Mouse (Mus musculus): ENCODE data around the gene Cacng2.
A peak's percentile ranks its signal among the peaks of the same experiment; 100 is the strongest.
"Not testable (repeated sequence)": the region's sequence is repeated elsewhere in the genome, so short reads cannot be mapped to it uniquely, and the experiment has no call there.

The Cacng2 gene

DNA sequence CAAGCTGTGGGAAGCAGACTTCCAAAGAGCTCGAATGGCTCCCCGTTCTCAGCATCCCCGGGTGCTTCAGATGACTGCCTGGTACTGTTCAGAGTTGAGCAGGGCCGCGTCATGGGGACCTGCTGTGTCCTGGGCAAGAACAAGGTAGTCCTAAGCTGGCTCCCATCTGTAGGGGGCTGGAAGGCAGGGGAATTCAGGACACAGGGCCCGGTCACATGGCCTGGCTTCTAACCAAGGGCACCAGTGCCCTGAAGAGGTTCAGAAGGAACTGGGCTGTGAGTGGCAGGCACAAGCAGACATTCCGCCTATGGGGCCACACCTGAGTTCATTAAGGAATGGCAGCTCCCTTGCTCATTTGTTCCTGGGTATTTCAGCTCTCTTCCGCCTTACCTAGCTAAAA lies 37.7 kb downstream of the Cacng2 start:
- DNase-seq (ENCODE audit: low spot score): no peak

DNA sequence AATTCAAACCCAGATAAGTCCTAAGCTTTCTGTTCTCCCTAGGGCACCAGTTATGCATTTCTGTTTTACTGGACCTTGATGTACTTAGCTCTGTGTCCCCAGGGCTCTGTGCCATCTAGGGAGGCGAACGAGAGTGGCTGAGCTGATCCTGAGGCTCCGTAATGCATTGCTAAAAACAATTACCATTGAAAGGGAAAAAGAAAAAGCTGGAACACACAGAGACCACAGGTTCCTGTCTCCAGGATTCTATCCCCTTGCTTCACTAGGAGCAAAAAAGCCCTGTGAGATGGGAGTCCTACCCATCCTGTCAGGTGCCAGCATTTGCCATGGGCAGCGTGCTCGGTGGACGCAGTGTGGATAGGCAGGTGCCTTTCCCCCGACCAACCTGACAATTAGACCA lies 38.4 kb downstream of the Cacng2 start:
- DNase-seq (ENCODE audit: low spot score): no peak

DNA sequence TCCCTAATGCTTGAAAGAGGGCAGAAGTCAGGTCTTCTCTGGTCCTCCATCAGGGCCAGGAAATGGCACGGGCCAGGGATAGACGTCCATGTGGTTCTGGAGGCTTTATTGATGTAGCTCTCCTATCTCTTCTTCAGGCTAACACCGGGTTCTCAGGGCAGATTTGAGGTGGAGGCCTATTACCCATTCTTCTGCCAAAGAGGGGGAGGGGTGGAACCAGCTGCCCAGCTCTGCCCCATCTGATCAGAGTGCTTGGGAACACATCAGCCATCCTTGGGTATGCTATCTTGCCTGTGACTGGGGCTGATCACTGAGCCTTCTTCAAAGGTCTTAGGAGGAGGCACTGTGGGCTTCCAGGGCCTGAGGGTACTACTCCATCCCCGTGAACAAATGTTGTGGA lies 39.5 kb downstream of the Cacng2 start:
- DNase-seq (ENCODE audit: low spot score): no peak

DNA sequence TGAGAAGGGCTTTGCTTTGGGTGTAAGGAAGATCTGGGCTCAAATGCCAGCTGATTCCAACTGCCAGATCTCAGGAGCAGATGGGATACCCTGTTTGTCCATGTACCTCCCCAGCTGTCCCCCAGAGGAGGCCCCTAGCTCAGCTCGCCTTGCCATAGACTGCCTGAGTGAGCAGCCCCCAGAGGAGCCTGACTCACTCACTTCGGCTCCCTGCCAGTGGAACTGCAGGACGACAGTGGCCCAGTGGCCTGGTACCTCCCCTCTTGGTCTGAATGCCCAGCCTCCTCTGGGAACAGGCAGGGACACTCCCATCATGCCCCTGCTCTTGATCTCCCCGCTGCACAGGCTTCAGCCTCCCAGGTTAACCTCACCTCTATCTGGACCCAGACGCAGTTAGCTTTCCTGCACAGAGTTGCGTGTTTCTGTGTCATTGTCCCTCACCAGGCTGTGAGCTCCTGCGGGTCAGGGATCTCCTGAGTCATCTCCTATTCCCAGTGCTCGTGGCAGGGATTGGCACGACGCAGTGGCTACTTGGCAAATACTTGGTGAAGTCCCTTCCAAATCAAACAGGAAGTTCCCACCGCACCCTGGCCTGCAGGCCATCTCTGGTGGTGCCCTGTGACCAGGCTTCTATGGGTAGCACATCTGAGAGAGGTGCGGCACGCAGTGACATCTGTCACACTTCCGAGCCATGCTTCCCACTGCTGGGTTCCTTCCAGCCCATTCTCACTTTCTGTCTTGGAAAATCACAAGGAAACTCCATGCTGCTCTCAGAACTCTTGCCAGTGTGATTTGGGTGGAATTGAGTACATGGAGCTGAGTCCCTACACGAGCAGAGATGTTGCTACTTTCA lies 40.8 kb downstream of the Cacng2 start:
- DNase-seq (ENCODE audit: low spot score): no peak

DNA sequence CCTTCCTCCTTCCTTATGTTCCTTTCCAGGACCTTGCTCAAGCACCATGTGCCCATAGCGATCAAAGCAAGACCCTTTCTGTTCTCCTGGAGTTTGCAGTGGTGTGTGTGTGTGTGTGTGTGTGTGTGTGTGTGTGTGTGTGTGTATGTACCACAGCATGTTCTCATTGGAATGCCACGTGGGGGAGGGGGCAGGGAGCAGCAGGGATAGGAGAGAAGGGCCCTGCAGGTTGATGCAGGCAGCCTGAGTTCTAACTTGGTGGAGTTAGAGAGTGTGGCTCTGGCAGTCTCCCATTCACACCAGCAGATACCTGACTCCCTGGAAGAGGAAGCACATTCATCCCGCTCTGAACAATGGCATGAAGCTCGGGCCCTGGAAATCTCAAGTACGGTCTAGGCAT lies 41.6 kb downstream of the Cacng2 start:
- no peak for DNase-seq (ENCODE audit: low spot score)

DNA sequence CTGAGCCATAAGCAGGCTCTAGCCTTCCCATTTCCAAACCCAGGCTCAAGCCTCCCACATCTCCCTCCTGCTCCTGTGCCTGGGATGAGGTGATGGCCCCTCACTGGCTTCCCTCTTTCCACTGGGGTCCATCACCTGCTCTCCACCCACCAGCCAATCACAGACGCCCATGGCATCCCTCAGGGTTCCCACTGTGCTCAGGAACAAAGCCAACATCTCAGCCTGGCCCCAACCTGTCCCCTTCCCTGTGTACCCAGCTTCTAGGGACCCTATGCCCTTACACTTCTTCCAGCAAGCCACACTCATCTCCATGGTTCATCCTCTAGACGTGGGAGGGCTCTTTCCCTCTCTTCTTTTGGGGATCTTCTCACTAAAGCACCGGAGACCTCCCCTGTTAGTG lies 43.9 kb downstream of the Cacng2 start:
- no peak for DNase-seq (ENCODE audit: low spot score)

DNA sequence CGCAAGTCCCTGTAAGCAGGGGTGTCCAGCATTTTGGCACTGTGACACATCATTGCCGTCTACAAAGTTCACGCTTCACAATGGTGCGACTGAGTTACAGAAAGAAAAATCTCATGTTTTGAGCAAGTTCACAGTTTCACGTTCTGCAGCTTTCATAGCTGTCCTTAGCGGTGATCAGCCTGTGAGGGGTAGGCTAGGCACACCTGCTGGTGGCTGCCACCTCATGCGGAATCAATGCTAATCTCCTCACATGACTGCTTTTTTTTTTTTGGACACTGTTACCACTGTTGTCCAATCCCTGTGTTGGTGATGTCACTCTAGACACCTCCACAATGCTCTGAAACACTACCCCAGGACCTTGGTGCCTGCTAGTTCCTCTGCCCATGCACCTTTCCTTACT lies 46.7 kb downstream of the Cacng2 start:
- DNase-seq (ENCODE audit: low spot score): no peak

DNA sequence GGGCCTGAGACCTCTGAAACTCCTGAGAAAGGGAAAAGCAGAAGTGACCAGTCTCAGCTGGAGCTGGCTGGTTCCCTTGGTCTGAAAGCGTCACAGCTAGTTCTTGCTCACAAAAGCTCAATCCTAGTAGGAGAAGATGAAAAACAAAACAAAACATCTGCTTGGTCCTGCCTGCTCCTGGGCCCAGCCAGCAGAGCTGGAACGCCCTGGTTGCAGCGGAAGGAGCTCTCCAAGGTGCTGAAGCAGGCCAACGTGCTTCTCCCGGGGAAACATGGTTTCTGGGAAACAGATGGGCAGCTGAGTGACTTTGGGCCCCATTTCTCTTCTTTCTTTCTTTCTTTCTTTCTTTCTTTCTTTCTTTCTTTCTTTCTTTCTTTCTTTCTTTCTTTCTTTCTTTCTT lies 53.4 kb downstream of the Cacng2 start:
- DNase-seq (ENCODE audit: low spot score): no peak

DNA sequence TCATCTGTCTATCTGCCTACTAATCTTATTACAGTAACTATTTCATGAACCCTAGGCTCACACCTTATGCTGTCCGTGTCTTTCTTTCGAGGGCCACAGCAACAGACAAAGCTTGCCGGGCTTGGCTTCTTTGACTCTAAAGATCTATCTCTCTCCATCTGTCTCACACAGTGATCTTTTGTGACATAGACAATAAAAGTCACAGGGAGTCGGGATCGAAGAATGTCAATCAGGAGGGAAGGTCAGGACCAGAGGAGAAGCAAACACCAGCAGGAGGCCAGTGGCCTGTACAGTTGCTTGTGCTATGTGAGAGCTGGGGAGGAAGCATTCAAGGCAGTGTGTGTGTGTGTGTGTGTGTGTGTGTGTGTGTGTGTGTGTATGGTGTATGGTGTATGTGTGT lies 54.3 kb downstream of the Cacng2 start:
- no peak for DNase-seq (ENCODE audit: low spot score)

DNA sequence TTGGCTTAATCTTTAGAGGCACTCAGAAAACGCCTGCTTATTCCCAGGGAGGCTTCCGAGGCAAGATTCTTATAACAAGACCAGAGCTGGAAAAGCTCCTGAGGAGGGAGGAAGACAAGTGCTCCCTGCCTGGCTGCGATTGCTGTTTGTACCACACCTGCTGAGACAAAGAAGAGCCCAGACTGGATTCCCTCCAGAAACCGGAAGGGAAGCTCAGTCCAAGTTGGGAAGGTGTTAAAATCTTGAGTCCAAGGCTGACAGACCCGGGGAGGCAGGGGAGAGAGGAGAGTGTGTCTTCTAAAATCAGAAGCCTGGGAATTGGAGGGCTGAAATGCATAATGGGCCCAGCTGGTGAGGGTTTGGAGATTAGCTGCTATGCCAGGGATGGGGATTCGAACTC lies 55.5 kb downstream of the Cacng2 start:
- no peak for DNase-seq (ENCODE audit: low spot score)

DNA sequence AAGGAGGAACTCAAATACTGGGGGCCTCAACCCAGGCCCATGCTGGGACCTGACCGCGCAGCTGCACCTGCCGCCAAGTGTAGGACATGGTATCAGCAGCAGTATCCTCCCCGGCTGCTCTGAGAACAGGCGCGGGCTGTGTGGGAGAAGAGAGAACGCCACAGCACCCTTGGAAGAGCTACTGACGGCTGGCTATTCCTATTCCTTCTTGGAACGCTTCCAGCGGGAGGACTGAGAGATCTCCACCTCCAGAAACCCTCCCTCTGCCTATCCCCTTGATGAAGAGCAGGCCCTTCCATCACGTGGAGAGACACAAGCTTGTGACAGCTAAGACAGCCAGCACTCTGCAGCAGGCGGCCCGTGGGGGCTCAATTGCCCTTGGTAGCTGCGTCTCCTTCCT lies 57.4 kb downstream of the Cacng2 start:
- DNase-seq (ENCODE audit: low spot score): peak; percentile 50

DNA sequence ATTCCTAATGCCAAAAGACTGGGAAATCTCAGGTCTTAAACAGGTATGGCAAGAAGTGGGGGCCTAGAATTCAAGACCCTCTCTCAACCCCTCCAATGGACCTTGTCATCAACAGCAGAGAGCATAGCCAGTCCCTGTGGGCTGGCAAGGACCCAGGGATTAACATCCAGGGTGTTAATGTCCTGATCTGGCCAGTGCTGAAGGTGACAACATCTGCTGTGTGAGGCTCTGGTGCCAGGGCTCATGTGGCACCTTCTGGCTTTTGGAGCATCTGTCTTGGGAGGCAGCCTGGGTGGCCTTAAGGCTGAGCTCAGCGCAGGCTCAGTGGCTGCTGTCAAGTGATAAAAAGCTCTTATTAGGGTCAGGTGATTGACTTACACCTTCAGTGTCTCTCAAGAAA lies 62.9 kb downstream of the Cacng2 start:
- no peak for DNase-seq (ENCODE audit: low spot score)

DNA sequence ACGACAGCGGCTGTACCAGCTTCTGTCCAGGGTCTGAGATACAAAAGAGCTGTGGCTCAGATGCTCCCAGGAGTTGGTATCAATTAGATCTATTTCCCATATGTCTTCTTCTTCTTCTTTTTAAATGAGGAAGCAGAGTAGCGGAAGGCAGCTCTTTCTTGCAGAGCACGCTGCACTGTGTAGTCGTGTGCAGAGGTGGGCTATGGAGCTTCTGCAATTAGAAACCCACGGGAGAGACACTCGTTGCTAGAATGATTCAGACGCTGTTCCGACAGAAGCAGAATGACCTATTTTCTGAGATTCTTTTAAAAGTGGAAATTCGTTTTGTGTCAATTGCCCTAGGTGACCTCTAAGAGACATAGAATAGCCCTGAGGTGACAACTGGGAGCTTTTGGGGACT lies 69.1 kb downstream of the Cacng2 start:
- DNase-seq (ENCODE audit: low spot score): peak; percentile 43

DNA sequence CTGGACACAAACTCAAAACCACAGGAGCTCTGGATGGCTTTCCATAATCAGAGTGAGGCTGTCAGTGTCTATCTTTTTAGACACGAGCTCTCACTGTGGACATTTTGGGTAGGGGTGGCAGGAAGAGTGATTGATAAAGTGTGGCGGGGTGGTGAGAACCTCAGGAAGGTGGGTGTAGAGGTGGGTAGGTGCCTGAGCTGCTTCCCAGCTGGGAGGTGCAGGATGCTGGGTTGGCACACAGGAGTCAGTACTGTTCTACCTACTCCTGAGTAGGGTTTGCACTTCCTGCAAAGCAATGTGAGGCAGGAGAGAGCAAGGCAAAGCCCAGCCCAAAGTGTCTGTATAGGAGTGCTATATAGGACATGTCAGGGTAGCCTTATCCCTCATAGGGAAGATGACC lies 69.9 kb downstream of the Cacng2 start:
- DNase-seq (ENCODE audit: low spot score): no peak

DNA sequence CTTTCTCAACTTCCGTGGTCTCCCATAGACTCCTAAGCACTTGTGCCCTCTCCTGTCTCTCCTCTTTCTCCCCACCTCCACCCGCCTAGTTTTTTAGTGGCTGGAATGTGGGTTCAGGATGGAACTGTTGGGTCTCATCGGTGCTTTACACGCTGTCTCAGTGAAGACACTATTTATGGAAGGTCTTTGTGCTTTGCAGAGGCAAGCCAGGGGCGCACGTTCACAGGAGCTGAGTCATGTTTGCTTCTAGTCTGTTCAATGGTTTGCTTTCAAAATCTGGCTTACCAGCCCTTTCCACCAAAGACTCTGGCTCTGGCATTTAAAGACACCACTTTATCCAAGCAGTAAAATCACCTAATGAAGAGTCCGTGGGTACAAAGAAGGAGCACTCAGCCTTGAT lies 74.0 kb downstream of the Cacng2 start:
- no peak for DNase-seq (ENCODE audit: low spot score)

DNA sequence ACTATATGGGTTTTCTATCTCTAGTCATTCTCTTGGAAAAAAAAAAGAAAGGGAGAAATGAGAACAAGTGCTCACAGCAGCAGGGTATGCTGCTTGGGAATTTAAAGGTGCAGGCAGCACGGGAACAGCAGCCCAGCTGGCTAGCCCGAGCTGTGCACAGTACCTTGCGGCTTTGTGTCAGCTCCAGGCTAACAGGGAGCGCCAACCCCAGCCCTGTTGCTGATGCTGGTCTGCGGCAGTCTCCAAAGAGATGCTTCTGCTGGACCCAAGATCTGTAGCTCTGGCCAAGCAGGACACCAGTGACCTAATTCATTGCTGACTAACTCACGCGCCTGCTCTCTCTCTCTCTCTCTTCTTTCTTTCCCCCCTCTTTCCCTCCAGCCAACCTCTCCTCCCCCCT lies 74.5 kb downstream of the Cacng2 start:
- DNase-seq (ENCODE audit: low spot score): no peak

DNA sequence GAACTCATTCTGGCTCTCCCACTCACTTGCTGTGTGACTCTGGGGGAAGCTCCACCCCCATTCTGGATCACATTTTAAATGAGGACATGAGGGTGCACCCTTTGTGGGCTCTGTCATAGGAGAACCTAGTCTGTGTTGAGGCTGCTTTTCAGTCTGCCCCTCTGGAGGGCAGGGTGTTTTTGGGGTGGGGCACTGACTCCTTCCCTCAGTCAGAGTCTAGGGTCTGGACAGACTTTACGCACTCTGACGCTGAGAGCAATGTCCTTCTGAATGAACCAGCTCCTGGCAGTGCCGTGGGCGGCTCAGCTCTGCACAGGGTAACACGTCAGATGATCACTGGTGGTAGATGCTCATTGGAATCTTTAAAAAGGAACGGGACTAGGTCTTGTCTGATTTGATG lies 75.0 kb downstream of the Cacng2 start:
- peak; percentile 51 for DNase-seq (ENCODE audit: low spot score)

DNA sequence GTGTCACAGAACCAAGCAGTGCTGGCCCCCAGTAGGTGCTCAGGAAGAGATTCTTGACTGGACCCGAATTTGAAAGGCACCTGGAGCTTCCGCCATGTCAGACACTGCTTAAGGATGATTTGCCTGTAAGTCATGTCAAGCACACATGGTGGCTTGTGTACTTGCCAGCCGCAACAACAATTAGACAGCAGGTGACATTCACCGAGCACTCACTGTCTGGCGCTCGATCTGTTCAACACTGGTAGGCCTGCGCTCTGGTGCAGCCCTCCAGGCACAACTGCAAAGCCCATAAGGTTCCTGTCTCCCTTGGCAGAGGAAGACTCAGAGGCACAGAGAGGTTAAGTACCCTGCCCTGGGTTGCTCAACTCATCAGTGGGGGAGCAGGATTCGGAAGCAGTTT lies 77.1 kb downstream of the Cacng2 start:
- no peak for DNase-seq (ENCODE audit: low spot score)

DNA sequence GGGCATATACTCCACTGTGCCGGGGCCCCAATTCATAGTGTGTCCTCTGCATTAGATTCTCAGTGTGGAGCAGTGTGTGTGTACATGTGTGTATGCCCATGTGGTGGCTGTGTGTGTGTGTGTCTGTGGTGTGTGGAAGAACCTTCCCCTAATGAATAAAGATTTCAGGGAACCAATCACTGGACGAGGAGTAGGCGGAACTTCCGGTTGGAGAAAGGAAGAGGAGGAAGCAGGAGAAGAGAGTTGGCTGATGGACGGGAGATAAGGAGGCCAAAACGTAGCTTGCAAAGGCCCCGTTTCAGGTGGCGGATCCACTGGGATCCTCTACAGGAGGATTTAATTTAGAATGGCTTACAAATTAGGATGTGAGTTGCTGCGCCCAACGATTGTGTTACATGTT lies 82.2 kb downstream of the Cacng2 start:
- no peak for DNase-seq (ENCODE audit: low spot score)

DNA sequence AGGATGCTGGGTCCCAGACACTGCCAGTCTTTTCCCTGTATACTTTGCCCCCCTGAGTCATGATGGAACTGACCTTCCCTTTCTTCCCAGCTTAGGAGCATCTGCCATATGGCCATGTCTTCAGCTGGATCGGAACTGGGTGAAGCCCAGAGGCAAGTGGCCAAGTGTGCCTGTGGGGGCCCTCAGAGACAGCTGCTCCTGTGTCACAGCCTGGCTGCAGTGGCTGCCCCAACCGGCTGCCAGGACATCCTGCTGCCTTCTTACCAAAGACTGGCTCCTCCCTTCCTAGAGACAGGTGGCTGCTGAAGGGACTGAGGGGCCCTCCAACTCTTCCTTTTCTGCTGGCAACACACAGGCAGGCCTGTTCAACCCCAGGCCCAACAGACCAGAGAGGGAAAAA lies 83.2 kb downstream of the Cacng2 start:
- no peak for DNase-seq (ENCODE audit: low spot score)

DNA sequence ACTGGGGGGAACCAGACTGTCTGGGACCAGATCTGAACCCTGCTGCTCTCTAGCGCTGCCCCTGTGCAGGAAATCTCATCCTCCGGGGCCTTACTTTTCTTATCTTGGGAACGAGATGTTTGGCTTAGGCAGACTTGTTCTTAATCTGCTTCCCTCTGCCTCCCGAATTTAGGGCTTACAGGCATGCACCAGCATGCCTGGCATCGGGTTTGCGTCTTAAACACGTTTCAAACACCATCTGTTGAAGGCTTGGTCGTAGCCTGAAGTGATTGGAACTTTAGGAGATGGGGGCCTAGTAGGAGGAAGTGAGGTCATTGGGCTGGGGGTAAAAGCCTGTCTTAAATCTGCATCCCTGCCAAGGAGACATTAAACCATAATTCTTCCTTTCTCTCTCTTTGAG lies 89.9 kb downstream of the Cacng2 start:
- DNase-seq (ENCODE audit: low spot score): no peak

DNA sequence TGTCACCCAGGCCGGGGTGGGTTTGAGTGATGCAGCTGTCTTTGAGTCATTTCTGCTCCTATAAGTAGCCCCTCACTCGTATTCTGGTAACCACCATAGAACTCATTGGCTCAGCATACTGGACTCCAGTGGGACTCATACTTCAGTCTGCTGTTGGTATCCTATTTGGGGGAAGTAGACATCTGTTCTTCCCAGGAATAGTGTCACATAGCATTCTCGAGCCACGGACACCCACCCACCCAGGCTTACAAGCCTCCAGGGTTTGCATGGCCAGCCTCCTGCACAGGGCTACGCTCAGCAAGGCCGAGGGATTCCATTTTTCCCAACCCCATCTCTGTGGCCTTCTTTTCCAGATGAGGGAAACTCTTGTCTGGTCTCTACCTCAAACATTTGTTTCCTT lies 93.3 kb downstream of the Cacng2 start:
- DNase-seq (ENCODE audit: low spot score): no peak

DNA sequence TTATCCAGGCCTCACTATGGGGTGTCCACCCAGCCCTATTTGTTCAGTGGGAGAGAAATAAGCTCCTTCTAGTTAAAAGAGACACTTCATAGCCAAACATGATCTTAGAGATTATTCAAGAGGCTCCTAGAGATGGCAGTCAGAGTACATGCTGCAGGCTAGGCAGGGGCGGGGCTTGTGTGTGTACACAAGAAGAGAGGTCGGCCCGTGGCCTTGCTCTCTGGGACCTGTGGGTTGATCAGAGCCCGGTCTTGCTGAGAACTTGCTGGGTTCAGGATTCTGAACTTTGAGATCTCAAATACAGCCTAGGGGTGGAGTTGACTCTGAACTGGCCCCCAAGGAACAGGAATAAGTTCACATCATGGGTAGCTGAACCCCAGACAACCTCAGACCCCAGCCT lies 95.6 kb downstream of the Cacng2 start:
- DNase-seq (ENCODE audit: low spot score): no peak

DNA sequence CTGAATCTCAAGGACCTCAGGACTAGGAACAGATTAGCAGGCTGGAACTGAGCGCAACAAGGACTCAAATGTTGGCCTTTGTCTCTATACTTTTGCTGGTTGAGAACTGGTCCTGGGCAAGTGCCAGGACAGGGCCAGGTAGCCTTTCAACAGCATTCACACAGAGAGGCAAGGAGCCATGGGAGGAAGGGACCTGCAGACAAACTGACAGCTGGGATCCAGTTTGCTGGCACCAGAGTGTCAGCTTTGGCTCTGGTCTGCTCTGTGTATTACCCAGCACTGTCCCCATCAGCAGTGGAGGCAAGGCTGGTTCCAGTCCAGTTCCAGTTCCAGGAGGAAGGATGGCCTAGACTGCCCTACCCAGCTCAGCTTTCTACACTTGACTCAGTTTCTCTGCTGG lies 105.8 kb downstream of the Cacng2 start:
- no peak for DNase-seq (ENCODE audit: low spot score)

DNA sequence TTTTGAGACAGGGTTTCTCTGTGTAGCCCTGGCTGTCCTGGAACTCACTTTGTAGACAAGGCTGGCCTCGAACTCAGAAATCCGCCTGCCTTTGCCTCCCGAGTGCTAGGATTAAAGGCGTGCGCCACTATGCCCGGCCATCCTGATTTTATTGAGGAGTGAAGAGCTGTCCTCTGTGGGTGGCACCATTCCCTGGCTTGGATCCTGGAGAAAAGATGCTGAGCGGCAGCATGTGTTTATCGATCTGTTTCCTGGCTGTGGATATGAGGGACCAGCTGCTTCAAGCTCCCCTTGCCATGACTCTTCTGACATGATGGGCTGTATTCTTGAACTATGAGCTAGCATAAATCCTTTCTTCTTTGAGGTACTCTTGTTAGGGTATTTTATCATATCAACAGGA lies 111.6 kb downstream of the Cacng2 start:
- DNase-seq (ENCODE audit: low spot score): not testable (repeated sequence)
